Mouse (Mus musculus) gonadal fat pad, adult 2 months (tissue): ENCODE measurements at regions not wholly inside any gene's neighbourhood (a gene's known extent, or its start where the extent isn't known, plus 50 kb on each side); places are given as distances from the start of the nearest gene placed in this dataset.

Source experiments
- DNase-seq: peaks from one replicate; pipeline ENCODE4 v3.0.0-alpha.2; 2012; ENCODE audit warnings: low read depth

- no peak for DNase-seq
Observed at GRCm38 (mm10) chr1:190639846-190640245, 271.7 kb downstream of the Rps6kc1 start.

GRCm38 (mm10) chr1:190634935-190635334 is 276.6 kb downstream of the Rps6kc1 start:
- DNase-seq: no peak

GRCm38 (mm10) chr1:190631641-190632040 is 279.9 kb downstream of the Rps6kc1 start:
- DNase-seq: no peak

GRCm38 (mm10) chr1:190630193-190630592 is 281.4 kb downstream of the Rps6kc1 start:
- no peak for DNase-seq

GRCm38 (mm10) chr1:190623916-190624315 is 287.7 kb downstream of the Rps6kc1 start:
- DNase-seq: no peak

- no peak for DNase-seq
Observed at GRCm38 (mm10) chr1:190600425-190600824, 311.1 kb downstream of the Rps6kc1 start.

GRCm38 (mm10) chr1:190599622-190600021 is 311.9 kb downstream of the Rps6kc1 start:
- no peak for DNase-seq

- DNase-seq: no peak
Observed at GRCm38 (mm10) chr1:190596209-190596608, 315.4 kb downstream of the Rps6kc1 start.

GRCm38 (mm10) chr1:190591621-190592020 is 319.9 kb downstream of the Rps6kc1 start:
- DNase-seq: no peak

GRCm38 (mm10) chr1:190589586-190589985 is 322.0 kb downstream of the Rps6kc1 start:
- no peak for DNase-seq

- no peak for DNase-seq
Observed at GRCm38 (mm10) chr1:190583272-190583671, 328.3 kb downstream of the Rps6kc1 start.

- peak; percentile 41 for DNase-seq
Observed at GRCm38 (mm10) chr1:190580653-190581052, 330.9 kb downstream of the Rps6kc1 start.

- no peak for DNase-seq
Observed at GRCm38 (mm10) chr1:190570981-190571380, 340.6 kb downstream of the Rps6kc1 start.

- no peak for DNase-seq
Observed at GRCm38 (mm10) chr1:190570563-190570962, 341.0 kb downstream of the Rps6kc1 start.

- no peak for DNase-seq
Observed at GRCm38 (mm10) chr1:190566744-190567143, 344.8 kb downstream of the Rps6kc1 start.

- DNase-seq: no peak
Observed at GRCm38 (mm10) chr1:190562865-190563457, 348.6 kb downstream of the Rps6kc1 start.

GRCm38 (mm10) chr1:190560086-190560485 is 351.5 kb downstream of the Rps6kc1 start:
- DNase-seq: no peak

- no peak for DNase-seq
Observed at GRCm38 (mm10) chr1:190541892-190542291, 369.7 kb downstream of the Rps6kc1 start.

GRCm38 (mm10) chr1:190532879-190533676 is 362.6 kb upstream of the Prox1 start:
- no peak for DNase-seq

GRCm38 (mm10) chr1:190531224-190531623 is 360.7 kb upstream of the Prox1 start:
- no peak for DNase-seq

- DNase-seq: no peak
Observed at GRCm38 (mm10) chr1:190530079-190530478, 359.6 kb upstream of the Prox1 start.

GRCm38 (mm10) chr1:190527545-190528137 is 357.1 kb upstream of the Prox1 start:
- no peak for DNase-seq

- DNase-seq: no peak
Observed at GRCm38 (mm10) chr1:190526634-190527033, 356.1 kb upstream of the Prox1 start.
